Mouse (Mus musculus) midbrain, embryonic 14.5 days (tissue): ENCODE measurements around the gene Chit1. TPM values are rescaled to one million over a fixed set of nuclear protein-coding genes. Genes with fewer than 3 reads are reported as not detected.

Experiments used
- ATAC-seq: fragments of 200-750 bp; cut with Nextera tagmentation; 2 replicates; pipeline ENCODE4 v1.8.0; 2017; ENCODE audit warnings: moderate number of reproducible peaks, moderate library complexity; ENCODE audit not compliant: low FRiP score, low TSS enrichment
- DNase-seq: peaks from one replicate; pipeline ENCODE4 v3.0.0-alpha.2; 2015
- H3K27ac ChIP-seq: fragments of 300-500 bp; sonication (generic); replicated peaks from 2 replicates; pipeline ENCODE4 v1.5.1; 2014; ENCODE audit warnings: mild to moderate bottlenecking, low read depth, low read length, moderate library complexity
- H3K27me3 ChIP-seq: fragments of 300-500 bp; sonication (generic); 2 replicates; pipeline ENCODE4 v1.6.1; 2014; ENCODE audit warnings: low read length, control low read depth, mixed read lengths; ENCODE audit not compliant: control insufficient read depth, insufficient read depth
- H3K36me3 ChIP-seq: fragments of 300-500 bp; sonication (generic); 2 replicates; pipeline ENCODE4 v1.6.1; 2014; ENCODE audit warnings: low read length, control low read depth; ENCODE audit not compliant: control insufficient read depth, insufficient read depth
- H3K4me1 ChIP-seq: fragments of 300-500 bp; sonication (generic); 2 replicates; pipeline ENCODE4 v1.6.1; 2014; ENCODE audit warnings: mild to moderate bottlenecking, antibody characterized with exemption, low read length, control low read depth; ENCODE audit not compliant: control insufficient read depth, insufficient read depth
- H3K4me2 ChIP-seq: fragments of 300-500 bp; sonication (generic); 2 replicates; pipeline ENCODE4 v1.6.1; 2014; ENCODE audit warnings: mild to moderate bottlenecking, low read length, moderate library complexity
- H3K4me3 ChIP-seq: fragments of 300-500 bp; sonication (generic); replicated peaks from 2 replicates; pipeline ENCODE4 v1.5.1; 2014; ENCODE audit warnings: low read depth, low read length
- H3K9ac ChIP-seq: fragments of 300-500 bp; sonication (generic); replicated peaks from 2 replicates; pipeline ENCODE4 v1.6.1; 2014; ENCODE audit warnings: mild to moderate bottlenecking, low read length, moderate library complexity
- H3K9me3 ChIP-seq: fragments of 300-500 bp; sonication (generic); 2 replicates; pipeline ENCODE4 v1.6.1; 2016; ENCODE audit warnings: low read length, control low read depth, mixed read lengths; ENCODE audit not compliant: control insufficient read depth
- WGBS: fragments of 180-500 bp; shearing (Covaris S2); extraction: QIAGEN DNeasy Blood & Tissue Kit; methylation state at CpG from one replicate; pipeline ENCODE4 v1.1.7; 2014; 5-methylcytosine and 5-hydroxymethylcytosine counted together
- polyA plus RNA-seq: library from polyadenylated mRNA; unstranded; fragments of >200 nt; fragmentation: Nextera tagmentation; extraction: Ambion mirVana; gene quantifications from 2 replicates; pipeline ENCODE4 v1.2.1, GENCODE M21; 2014

Chit1 gene
- polyA plus RNA-seq, 1 experiment from 2014 or later, result not detected

DNA sequence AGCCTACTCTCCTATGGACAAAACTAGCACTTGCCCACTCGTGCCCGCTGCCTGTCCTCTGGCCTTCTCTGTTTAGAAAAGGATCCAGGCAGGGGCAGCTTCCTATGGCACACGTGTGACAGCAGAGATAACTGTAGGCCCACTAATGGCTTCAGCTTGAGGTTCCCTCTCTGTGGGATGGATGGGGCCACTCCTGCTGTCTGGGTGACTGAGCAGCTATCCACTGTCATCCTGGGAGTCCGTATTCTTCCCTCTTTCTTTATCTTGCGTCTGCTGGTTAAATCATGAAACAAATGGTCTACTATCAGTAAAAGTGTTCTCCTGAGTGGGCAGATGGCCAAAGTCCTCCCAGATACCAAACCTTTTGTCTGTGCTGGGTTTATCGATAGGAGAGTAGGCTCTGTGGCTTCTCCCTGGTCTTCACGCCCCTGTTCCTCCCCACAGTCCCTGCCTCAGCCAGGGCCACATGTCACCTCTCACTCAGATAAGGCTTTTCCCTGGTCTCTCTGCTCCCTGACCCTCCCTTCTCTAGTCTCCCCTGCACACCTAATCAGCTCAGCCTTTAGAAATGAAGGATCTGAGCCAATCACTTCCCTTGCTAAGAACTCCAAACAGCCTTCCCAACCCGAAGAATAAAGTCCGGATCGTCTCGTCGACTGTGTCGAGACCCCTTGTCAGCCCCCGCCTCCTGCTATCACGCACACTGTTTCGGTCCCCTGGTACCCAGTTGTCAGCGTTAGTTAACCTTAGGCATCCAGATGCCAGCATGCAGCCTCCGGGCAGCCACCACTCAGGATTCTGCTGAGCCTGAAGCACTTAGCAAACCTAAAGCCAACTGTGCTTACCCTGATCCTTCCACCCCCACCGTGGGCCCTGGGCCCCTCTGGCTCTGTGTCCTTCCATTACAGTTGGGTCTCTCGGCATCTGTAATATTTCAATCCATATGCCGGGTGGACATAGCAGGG, 41.9 kb downstream of the Chit1 start:
- Histone ChIP-seq H3K4me1 (no peaks in the 10 kb centered on the region), H3K4me3 (no peak overlapping the region), H3K27me3 (no peaks in the 10 kb centered on the region), H3K27ac (no peak overlapping the region), H3K36me3 (no peaks in the 10 kb centered on the region), H3K9ac (no peak overlapping the region), H3K9me3 (no peaks in the 10 kb centered on the region), H3K4me2 (no peak overlapping the region)
- 75% methylated on average over 21 of the region's 21 CpGs for WGBS
- ATAC-seq, result no peak
- DNase-seq, result no peak

DNA sequence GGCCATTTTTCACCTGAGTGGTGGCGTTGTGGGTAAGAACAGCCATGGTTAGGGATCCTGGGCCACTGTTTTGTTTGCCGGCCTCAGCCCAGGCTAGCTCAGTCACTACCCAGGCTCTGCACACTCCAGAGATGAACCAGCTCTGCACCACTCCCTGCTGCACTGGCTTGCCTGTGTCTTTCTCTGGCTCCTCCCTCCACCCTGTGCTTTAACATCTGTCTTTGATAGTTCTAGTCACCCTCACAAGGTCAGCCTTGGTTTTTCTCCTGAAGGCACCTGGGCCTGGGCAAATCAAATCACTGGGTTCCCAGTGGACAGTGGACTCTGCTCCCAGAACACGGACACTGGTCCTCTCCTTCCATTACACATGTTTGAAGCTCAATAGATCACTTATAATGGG, 43.1 kb downstream of the Chit1 start:
- Histone ChIP-seq H3K27ac (no peak overlapping the region), H3K36me3 (no peaks in the 10 kb centered on the region), H3K9me3 (no peaks in the 10 kb centered on the region), H3K4me2 (no peak overlapping the region), H3K27me3 (no peaks in the 10 kb centered on the region), H3K4me1 (no peaks in the 10 kb centered on the region), H3K4me3 (no peak overlapping the region), H3K9ac (no peak overlapping the region)
- DNase-seq (no peak), ATAC-seq (no peak)
- WGBS, result 88% methylated on average over 3 of the region's 3 CpGs

DNA sequence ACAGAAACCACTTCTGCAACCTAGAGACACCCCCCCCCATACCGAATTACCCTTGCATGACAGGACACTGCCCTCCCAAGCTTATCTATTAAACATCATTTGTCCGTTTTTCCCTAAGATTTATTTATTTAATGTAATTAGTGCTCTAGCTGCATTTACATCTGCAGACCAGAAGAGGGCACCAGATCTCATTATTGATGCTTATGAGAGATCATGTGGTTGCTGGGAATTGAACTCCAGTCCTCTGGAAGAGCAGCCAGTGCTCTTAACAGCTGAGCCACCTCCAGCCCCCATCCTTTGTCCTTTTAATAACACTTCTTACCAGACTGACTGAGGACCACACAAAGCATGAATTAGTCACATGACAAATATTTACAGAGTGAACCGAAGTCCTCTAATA, 43.6 kb downstream of the Chit1 start:
- DNase-seq (no peak), ATAC-seq (no peak)
- Histone ChIP-seq H3K4me1 (no peaks in the 10 kb centered on the region), H3K4me2 (no peak overlapping the region), H3K9ac (no peak overlapping the region), H3K4me3 (no peak overlapping the region), H3K36me3 (no peaks in the 10 kb centered on the region), H3K27ac (no peak overlapping the region), H3K27me3 (no peaks in the 10 kb centered on the region), H3K9me3 (no peaks in the 10 kb centered on the region)
- WGBS, result 62% methylated on average over 3 of the region's 3 CpGs

DNA sequence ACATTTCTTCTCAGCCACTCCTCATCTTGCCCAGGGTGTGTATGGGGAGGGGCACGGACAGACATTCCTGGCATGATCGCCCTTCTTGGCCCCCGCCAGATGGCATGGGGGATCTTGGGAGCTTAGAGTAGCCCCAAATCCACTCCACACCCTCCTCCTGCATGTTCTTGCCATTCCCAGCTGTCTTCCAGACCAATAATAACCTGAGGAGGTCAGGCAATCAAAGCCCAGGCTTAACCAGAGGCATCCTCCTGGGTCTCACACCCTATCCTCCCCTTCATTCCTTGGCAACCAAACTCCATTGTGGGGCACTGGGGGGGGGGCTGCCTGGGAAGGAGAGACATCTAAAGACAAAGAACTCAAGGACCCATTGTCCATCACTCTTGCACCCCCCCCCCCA, 49.4 kb downstream of the Chit1 start:
- Histone ChIP-seq H3K9ac (no peak overlapping the region), H3K4me2 (no peak overlapping the region), H3K27ac (no peak overlapping the region), H3K27me3 (no peaks in the 10 kb centered on the region), H3K4me1 (no peaks in the 10 kb centered on the region), H3K36me3 (no peaks in the 10 kb centered on the region), H3K4me3 (no peak overlapping the region), H3K9me3 (no peaks in the 10 kb centered on the region)
- DNase-seq, result no peak
- WGBS, result 89% methylated on average over 3 of the region's 3 CpGs
- ATAC-seq, result no peak

DNA sequence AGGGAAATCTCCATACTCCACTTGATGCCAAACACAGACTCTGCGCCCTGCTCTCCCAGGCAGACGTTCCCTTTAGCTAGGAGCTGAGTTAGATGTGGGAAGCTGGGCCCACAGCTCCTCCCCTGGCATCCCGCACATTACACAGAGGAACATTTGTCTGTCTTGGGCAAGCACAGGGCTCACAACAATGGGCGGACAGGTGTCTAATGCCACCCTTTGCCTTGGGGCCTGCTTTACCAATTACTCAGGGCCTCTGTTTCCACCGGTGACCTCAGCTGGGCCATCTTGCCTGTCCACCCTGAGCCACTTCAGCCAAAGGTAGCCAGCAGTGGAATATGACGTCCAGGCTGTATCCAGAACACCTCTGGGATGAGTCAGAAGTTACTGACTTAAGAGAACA, 50.4 kb downstream of the Chit1 start:
- Histone ChIP-seq H3K4me3 (no peak overlapping the region), H3K27ac (no peak overlapping the region), H3K4me1 (no peaks in the 10 kb centered on the region), H3K27me3 (no peaks in the 10 kb centered on the region), H3K36me3 (no peaks in the 10 kb centered on the region), H3K4me2 (no peak overlapping the region), H3K9ac (no peak overlapping the region), H3K9me3 (no peaks in the 10 kb centered on the region)
- ATAC-seq, result no peak
- DNase-seq, result no peak
- WGBS, result 59% methylated on average over 6 of the region's 6 CpGs

DNA sequence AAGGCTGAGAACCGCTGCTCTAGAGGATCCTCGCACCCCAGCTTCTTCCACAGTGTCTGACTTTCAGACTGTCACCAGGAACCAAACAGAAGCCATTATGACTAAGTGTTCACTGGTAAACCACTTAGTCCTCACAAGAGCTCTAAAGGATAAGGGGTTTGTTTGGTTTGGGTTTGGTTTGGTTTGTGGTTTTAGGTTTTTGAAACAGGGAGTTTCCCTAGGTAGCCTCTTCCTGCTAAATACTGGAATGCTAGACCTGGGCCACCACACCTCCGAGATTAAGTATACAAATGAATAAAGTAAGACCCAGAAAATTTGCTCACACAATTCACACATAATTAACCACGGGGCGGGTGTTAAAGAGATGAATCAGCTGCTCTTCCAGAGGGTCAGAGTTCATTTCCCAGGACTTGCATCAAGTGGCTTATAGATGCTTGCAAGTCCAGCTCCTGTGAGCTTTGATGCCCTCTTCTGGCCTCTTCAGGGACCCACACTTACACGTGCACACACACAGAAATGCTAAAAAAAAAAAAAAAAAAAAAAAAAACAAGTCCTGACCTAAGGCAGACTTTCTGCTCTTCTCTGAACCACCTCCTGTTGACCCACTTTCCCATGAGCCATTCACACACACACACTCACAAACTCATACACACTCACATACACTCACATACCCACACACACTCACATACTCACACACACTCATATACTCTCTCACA, 51.6 kb downstream of the Chit1 start:
- H3K9ac ChIP-seq, result no peak overlapping the region
- no peaks in the 10 kb centered on the region for H3K27me3 ChIP-seq
- H3K9me3 ChIP-seq, result no peaks in the 10 kb centered on the region
- 83% methylated on average over 6 of the region's 6 CpGs for WGBS
- DNase-seq (no peak), ATAC-seq (no peak)
- H3K27ac ChIP-seq, result no peak overlapping the region
- no peaks in the 10 kb centered on the region for H3K36me3 ChIP-seq
- no peak overlapping the region for H3K4me2 ChIP-seq
- no peaks in the 10 kb centered on the region for H3K4me1 ChIP-seq
- no peak overlapping the region for H3K4me3 ChIP-seq

DNA sequence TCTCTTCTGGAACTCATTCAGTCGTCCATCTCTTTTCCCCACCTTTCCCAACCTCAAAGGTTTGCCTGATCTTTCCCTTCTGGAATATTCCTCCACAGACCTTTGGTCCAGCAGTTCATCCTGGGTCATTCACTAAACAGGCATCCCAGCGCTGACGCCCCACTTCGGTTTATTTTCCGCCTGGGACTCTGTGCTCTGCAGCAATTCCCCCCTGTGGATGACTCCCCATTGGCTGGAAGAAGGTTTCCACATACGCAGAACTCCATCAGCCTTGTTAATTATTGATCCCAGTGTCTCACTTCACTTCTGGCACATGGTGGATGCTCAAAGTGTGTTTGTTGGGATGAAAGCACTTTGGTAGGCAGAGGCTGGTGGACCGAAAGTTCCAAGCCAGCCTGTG, 52.4 kb downstream of the Chit1 start:
- ATAC-seq, result no peak
- H3K9me3 ChIP-seq, result no peaks in the 10 kb centered on the region
- H3K9ac ChIP-seq, result no peak overlapping the region
- H3K4me3 ChIP-seq, result no peak overlapping the region
- DNase-seq, result no peak
- H3K27ac ChIP-seq, result no peak overlapping the region
- H3K4me1 ChIP-seq, result no peaks in the 10 kb centered on the region
- H3K4me2 ChIP-seq, result no peak overlapping the region
- H3K36me3 ChIP-seq, result no peaks in the 10 kb centered on the region
- H3K27me3 ChIP-seq, result no peaks in the 10 kb centered on the region
- WGBS, result 88% methylated on average over 7 of the region's 7 CpGs

DNA sequence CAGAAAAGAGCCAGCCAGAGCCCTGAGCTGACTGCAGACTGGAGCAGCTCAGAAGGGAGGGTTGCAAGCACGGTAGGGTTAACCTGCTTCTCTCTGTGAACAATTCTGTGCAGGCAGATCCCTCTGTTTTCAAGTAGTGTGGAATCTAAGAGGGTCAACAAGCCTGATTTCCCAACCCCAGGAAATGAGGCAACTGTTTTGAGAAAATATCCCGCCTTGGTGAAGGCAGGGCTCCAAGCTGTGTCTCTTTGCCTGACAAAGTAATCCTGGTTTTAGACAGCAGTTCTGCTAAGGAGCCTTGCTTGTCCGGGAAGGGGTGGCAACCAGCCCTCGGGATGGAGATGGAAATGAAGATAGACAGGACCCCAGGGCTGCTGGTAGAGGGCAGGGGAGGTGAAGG, 53.4 kb downstream of the Chit1 start:
- no peak overlapping the region for H3K4me3 ChIP-seq
- DNase-seq (no peak), ATAC-seq (no peak)
- no peak overlapping the region for H3K27ac ChIP-seq
- WGBS, result 72% methylated on average over 4 of the region's 4 CpGs
- H3K9me3 ChIP-seq, result no peaks in the 10 kb centered on the region
- H3K4me1 ChIP-seq, result no peaks in the 10 kb centered on the region
- no peaks in the 10 kb centered on the region for H3K36me3 ChIP-seq
- H3K27me3 ChIP-seq, result no peaks in the 10 kb centered on the region
- H3K4me2 ChIP-seq, result no peak overlapping the region
- no peak overlapping the region for H3K9ac ChIP-seq

DNA sequence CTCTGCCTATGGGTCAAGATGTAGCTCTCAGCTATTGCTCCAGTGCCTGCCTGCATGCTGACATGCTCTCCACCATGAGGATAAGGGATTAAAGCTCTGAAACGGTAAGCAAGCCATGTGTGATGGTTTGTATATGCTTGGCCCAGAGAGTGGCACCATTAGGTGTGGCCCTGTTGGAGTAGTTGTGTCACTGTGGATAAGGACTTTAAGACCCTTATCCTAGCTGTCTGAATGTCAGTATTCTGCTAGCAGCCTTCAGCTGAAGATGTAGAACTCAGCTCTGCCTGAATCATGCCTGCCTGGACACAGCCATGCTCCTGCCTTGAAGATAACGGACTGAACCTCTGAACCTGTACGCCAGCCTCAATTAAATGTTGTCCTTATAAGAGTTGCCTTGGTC, 55.5 kb downstream of the Chit1 start:
- Histone ChIP-seq H3K4me1 (no peaks in the 10 kb centered on the region), H3K9ac (no peak overlapping the region), H3K9me3 (no peaks in the 10 kb centered on the region), H3K4me3 (no peak overlapping the region), H3K4me2 (no peak overlapping the region), H3K36me3 (no peaks in the 10 kb centered on the region), H3K27me3 (no peaks in the 10 kb centered on the region), H3K27ac (no peak overlapping the region)
- DNase-seq (no peak), ATAC-seq (no peak)
- 91% methylated on average over 3 of the region's 3 CpGs for WGBS
